Mouse (Mus musculus) brown adipose tissue, adult 24 weeks (tissue): ENCODE data around the gene Ank. TPM values are rescaled to one million over a fixed set of nuclear protein-coding genes. Genes with fewer than 3 reads are reported as not detected.

Source experiments
- H3K27ac ChIP-seq: fragments of 200-500 bp; replicated peaks from 2 replicates; pipeline ENCODE4 v1.5.1; 2012; ENCODE audit warnings: low read depth, mild to moderate bottlenecking, low read length
- H3K4me1 ChIP-seq: fragments of 200-500 bp; 2 replicates; pipeline ENCODE4 v1.6.1; 2012; ENCODE audit warnings: low read length, mixed read lengths; ENCODE audit not compliant: control insufficient read depth, insufficient read depth, insufficient read length
- H3K4me3 ChIP-seq: fragments of 200-500 bp; 2 replicates; pipeline ENCODE4 v1.5.1; 2012; ENCODE audit warnings: low read depth, mild to moderate bottlenecking, low read length, moderate library complexity; ENCODE audit not compliant: insufficient read depth
- polyA plus RNA-seq: library from polyadenylated mRNA; stranded (reverse); fragments of >200 nt; gene quantifications from 2 replicates; pipeline ENCODE4 v1.2.4, GENCODE M21; 2012; ENCODE audit not compliant: missing spikeins, insufficient read depth, insufficient read length

The Ank gene
- polyA plus RNA-seq, 1 experiment = 179 TPM

DNA sequence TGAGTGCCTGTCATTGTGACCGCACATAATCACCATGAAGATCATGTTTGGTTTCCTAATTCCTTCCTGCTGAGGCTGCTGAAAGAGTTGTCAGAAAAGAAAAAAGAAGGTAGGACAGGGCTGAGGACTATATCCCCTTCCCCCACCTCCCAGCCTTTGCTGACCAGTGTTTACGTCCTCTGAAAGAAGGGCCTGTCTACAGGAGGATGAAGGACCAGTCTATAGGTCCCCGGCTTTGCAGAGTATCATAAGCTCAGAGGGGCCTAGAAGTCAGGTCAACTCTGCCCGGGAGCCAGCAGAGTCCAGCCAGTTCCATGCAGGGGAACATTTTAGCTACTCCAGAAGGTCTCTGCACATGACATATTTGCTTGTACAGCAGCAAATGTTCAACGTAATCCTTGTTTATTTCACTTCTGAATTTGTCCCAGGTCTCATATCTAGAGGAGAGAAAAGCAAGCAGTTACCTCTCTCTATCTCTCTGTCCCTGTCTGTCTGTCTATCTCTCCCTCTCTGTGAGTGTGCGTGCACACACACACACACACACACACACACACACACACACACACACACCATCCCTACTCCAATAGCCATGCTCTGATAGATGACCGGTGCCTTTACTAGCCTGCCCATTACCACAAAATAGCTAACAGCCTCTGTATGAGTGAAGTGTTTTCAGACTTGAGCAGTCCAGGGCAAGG is 31.0 kb downstream of the Ank start:
- no peak overlapping the region for H3K4me3 ChIP-seq
- peaks cover 32% of the 10 kb centered on the region for H3K4me1 ChIP-seq
- no peak overlapping the region for H3K27ac ChIP-seq

DNA sequence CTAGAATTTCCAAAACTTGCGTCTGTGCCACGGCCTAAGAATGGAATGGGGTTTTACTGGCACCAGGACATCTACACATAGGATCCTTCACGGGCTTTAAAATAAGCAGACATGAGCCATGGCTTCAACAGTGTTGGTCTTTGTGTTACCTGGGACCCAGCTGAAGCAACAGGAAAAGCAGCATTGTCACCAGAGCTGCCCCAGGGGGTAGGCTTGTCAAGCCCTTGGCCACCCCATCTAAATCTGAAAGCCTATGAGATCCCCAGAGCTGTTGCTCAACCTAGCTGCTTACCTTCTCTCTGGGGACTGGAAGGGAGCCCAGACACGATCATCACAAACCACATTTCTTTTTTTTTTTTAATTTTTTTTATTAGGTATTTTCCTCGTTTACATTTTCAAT is 31.6 kb downstream of the Ank start:
- Histone ChIP-seq H3K4me3 (no peak overlapping the region), H3K4me1 (peaks cover 32% of the 10 kb centered on the region), H3K27ac (no peak overlapping the region)

DNA sequence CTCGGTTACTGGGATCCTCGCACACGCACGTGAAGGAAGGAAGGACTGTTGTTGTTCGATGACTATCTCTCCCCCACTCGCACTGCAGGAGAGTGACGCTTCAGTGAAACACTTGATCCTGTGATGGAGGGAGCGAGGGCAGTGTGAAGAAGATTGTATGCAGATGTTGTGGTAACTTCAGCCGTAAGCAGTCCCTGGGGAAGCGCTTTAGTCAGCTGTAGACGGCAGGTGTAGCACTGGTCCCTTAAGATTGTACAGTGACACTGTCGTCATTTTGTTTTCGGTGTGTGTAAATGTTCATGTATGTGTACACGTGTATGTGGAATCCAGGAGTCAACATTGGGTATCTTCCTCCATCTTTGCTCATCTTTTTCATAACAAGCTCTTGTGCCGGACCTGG is 33.9 kb downstream of the Ank start:
- no peak overlapping the region for H3K27ac ChIP-seq
- no peak overlapping the region for H3K4me3 ChIP-seq
- peaks cover 22% of the 10 kb centered on the region for H3K4me1 ChIP-seq

DNA sequence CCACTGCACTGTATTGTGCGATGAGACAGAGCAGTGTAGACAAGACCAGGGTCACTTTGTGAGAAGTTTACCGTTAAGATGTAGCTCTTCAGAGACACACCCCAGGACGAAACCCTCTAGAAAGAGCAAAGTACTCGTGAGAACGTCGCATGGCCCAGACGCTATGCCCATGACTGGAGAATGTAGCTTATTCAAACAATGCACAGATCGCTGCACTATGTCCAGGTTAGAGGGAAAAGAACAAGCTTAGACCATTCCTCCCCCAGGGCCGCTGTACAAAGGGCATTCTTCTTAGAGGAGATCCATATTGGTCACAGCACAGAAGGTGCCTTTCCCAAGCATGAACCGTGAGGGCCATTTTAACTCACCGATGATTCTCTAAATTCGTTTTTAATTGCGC is 35.9 kb downstream of the Ank start:
- no peak overlapping the region for H3K4me3 ChIP-seq
- H3K4me1 ChIP-seq = peaks cover 20% of the 10 kb centered on the region
- H3K27ac ChIP-seq = no peak overlapping the region

DNA sequence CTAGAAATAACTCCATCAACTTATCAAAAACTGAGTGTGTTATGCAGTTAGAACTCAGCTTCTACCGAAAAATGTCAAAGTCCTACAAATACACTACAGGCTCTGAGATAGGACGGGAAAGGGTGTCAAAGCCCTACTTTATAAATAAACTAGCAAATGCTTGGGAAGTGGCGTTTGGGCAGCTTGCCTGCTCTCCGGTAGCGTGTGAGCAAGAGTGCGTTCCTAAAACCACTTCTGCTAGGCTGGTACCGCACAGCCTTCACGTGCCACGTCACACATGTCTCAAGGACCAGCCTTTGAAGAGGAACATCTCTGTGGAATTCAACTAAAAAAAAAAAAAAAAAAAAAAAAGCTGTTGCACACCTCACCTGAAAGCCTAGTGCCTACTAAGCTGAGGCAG is 36.7 kb downstream of the Ank start:
- Histone ChIP-seq H3K4me1 (peaks cover 14% of the 10 kb centered on the region), H3K27ac (no peak overlapping the region), H3K4me3 (no peak overlapping the region)

DNA sequence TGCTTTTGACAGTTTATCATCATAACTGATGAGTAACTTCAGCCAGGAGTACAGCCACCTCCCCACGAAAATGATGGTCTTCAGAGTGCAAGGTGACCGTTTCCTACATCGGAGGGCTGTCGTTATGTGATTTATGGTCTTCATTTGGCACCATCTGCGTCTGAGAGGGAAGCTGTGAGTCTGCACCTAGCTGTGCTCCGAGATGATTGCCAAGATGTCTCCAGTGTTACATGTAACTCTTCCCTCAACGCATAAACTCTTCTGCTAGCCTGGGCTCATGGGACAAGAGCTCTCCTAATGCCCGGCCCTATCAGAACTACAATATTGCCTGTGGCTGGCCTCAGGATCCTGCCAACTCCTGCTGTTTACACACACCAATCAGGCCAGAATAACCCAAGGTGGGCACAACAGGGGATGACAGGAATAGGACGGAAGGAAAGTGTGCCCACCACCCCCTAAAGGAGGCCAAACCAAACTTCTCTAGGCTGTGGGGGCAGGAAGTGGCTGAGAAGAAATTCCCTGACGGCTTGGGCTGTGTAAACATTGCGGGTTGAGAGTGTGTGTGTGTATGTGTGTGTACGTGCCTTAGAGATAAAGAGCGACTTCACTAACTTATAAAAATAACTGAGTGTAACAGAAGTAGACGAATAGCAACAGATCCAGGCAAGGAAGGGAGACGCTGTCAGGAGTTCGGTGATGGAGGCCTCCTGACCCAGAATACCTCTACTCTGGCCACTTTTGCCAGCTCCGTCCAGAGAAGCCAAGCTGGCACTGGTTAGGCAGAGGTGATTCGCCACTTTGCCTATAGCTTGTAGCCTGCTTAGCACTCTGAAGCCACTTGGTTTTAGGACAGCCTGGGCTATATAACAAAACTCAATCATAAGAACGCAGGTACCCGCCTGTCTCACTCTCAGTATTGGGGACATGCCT is 37.6 kb downstream of the Ank start:
- Histone ChIP-seq H3K27ac (no peak overlapping the region), H3K4me1 (peaks cover 16% of the 10 kb centered on the region), H3K4me3 (no peak overlapping the region)

DNA sequence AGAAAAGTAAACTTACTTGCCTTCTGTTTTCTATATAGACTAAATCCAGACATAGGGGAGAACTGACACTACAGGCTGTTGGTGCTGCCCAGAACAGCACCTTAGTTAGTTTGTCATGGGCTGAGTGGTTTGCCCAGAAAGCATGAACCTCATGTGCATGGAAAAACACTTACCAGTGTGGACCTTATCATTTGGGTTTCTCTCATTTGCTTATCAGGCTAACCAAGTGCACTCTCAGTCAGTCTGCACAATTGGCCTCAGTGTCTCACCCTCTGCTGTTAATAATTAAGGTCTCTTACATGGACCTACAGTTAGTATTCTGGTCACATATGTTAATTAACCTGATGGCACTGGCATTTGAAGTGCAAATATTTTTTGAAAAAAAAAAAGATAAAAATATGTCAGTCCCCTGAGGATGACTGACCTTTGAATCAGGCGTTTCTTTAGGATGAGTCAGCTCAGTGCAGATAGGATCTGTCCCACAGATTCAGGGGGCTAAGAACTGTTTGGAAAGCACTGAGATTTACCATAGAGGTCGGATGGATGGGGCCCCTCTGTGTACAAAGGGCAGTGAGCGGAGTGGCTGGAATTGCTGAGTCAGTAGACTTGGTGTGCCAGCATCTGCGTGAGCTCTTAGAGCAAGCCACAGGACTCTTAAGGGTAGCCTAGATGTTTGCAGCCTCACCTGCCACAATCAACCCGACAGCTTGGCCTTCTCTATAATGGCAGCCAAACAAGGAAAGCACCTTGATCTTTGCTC is 39.8 kb downstream of the Ank start:
- Histone ChIP-seq H3K4me3 (no peak overlapping the region), H3K27ac (no peak overlapping the region; the same call in 1 of the 2 replicates), H3K4me1 (peaks cover 17% of the 10 kb centered on the region)

DNA sequence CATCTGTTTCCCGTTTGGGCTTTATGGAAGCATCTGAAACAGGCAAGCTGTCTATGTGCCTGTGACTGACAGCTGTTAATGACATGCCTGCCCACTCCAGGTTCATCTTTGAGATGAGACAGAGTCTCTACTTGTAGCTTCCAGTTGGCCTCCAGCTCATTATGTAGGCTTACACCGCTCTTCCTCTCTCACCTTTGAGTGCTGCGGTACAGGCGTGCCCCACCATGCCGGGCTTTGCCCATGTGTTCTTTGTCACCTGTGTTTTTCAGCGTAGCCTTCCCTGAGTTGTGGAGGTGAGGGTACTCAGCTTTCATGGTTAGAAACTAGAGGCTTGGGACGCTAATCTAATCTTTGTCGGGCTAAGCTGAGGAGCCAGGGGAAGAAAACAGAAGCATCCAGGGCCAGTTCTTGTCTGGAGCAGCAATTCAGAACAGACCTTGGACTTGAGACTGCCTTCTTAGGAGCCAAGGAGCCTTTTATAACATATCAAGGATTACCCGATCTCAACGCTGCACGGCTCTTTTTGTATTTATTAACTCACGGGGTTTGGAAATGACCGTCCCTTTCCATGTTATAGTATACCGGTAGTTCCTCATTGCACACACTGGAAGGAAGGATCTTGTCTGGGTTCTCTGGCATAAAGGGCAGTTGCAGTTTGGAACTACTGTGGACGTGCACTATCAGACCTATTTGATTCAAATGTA is 40.6 kb downstream of the Ank start:
- Histone ChIP-seq H3K27ac (no peak overlapping the region; the same call in 1 of the 2 replicates), H3K4me3 (no peak overlapping the region), H3K4me1 (peaks cover 17% of the 10 kb centered on the region)

DNA sequence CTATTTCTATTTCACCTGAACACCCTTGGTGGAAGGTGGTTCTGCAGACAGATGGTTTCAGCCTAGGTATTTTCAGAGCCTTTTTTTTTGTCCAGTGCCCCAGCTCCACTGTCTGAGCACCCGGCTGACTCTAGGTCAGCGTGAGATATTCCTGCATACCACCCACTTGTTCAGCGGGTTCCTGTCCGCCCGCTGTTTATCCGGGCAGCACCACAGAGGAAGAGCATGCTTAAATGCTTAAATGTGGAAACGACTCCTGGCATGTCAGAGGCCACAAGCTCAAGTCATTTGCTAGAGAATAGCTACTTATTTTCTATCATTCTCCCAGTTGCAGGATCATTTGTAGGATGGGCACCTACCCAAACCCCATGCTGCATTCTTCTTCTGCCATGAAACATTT is 41.7 kb downstream of the Ank start:
- Histone ChIP-seq H3K27ac (no peak overlapping the region), H3K4me1 (peaks cover 17% of the 10 kb centered on the region), H3K4me3 (no peak overlapping the region)

DNA sequence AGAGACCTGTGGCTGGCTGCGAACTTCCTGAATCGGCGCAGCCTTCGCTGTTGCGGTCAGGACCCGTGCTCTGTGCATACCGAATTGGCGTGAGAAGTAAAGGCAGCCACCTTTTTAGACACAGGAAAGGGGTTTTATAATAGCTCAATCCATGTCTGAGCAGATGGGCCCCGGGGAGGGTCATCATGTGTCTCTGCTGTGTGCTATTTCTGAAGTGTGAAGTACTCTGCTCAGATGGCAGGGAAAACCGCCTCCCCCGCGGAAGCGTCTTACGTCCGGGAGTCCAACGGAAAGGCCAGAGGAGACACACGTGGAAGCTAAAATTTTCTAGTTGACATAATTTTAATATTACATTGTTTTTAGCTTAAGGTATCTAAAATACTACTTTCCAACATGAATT is 42.5 kb downstream of the Ank start:
- no peak overlapping the region for H3K4me3 ChIP-seq
- H3K4me1 ChIP-seq = peaks cover 15% of the 10 kb centered on the region
- H3K27ac ChIP-seq = no peak overlapping the region

DNA sequence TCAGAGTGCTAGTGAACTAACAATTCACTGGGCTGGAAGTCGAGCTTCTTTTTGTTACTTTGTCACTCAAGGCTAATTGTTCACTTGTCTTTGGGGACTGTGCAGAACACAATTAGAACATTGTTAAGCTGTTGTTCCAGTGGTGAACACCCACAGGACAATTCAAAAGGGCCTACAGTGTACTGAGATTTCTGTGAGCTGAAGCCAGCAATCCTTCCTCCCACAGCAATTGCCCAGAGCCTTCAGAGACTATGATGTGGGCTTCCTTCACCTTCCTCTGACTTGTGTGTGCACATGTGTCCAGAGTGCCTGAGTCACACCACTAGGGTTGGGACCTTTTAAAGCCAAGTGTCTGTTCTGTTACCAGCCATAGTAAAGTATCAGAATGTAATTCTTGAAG is 50.5 kb downstream of the Ank start:
- no peak overlapping the region for H3K27ac ChIP-seq
- no peak overlapping the region for H3K4me3 ChIP-seq
- H3K4me1 ChIP-seq = peaks cover 13% of the 10 kb centered on the region; the same call in 1 of the 2 replicates

DNA sequence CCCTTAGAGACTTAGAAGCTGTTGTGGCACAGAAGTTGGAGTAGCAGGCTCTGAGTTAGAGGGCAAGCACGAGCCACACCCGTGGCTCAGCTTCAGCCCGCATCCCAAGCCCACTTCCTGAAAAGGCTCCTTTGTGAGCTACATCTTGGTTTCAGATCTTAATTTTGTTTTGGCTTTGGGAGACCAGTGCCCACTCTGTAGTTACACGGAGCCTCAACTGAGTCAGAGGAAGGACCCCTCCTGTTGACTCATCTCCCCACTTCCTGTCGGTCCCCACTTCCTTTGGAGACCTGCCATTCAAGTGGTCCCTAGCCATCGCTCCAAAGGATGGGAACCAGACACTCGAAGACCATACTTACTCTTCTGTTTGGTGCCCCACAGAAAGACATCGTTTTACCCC is 51.5 kb downstream of the Ank start:
- Histone ChIP-seq H3K4me3 (no peak overlapping the region), H3K4me1 (peaks cover 13% of the 10 kb centered on the region; the same call in 1 of the 2 replicates), H3K27ac (no peak overlapping the region)

DNA sequence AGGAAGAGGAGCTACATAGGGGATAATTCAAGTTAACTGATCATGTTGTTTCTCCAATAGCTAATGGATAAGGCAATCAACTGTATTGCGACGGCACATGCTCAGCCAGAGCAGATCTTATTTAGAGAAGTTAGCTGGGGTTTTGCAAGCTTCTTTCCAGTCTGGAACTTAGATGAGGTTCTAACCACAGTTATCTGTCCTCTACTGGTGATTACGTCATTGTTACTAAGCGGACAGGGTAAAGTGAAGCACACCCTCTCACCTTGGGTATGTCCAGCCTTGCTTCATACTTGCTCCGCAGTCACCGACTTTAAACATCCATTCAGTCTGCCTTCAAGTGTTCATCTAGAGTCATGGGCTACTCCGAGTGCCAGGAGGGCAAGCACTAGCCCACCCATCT is 53.4 kb downstream of the Ank start:
- H3K27ac ChIP-seq = no peak overlapping the region
- H3K4me3 ChIP-seq = no peak overlapping the region
- peaks cover 14% of the 10 kb centered on the region; the same call in 1 of the 2 replicates for H3K4me1 ChIP-seq

DNA sequence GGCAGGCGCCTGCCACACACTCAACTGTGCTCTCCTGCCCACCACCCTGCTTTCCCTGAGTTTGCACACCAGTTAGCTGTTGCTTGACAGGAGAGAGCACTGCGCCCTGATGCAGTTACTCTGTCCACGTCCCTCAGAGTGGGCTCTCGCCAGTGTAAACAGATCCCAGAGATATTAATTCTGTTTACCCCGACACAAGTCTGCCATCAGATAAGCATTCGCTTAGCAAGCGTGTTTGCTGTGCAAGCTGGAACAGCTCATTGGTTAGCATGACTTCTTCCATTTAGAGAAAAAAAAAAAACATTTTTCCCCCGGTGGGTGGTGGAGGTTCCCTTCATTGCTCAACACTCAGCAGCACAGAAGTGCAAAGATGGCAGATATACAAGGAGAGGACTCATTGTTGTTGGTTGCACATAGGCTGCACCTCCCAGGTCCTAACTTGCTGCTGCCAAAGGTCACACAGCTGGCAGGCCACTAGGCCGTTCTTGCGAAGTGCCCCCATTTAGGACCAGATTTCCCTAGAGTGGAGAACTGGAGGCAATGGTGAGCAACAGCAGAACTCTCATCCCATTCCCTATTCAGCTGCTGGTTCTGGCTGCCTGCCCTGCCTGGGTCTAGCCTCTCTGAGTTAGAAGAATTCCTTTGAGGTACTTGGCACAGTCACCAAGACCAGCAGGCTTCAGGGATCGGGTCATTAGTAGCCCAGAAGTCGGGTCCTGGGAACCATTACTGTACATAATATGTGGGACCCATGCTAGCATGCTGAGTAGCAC is 58.9 kb downstream of the Ank start:
- Histone ChIP-seq H3K4me3 (no peak overlapping the region), H3K4me1 (peaks cover 20% of the 10 kb centered on the region; the same call in 1 of the 2 replicates), H3K27ac (peak overlapping the region; percentile 25)
